In the genomic region with DNA sequence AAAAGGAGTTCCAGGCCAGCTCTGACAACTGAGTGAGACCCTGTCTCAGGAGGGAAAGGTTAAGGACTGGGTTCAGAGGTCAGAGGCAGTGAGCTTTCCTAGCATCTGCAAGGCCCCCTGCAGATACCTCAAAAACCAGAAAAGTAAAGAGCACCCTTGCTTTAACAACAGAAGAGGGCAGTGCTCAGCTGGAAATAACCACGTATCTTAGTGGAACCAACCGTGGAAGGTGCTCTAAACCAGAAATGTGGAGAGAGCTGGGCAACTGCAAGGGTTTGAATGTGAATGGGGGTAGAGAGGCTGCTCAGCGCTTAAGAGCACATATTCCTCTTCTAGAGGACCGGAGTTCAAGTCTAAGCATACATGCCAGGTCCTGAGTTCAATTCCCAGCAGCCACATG, we compare ENCODE assay signal across 25 mouse cellular contexts. TPM values are rescaled to one million over a fixed set of nuclear protein-coding genes. Genes with fewer than 3 reads are reported as not detected.
DNase-seq lines count a peak whose midpoint lies in the region; ATAC-seq and TF ChIP-seq lines count a peak whose summit lies in the region.
"Had no signal": no experiment of that assay in that cellular context is flagged by ENCODE, and none has a peak within 500 bp of the region (broad histone marks: within the 10 kb centered on the region; RNA-seq: fewer than 3 reads in every experiment).

No protein-coding gene starts in this region.

- no peak overlapping the region for H3K4me2 ChIP-seq in midbrain, postnatal 0 days (ENCODE audit: low read depth, low read length, poor library complexity, severe bottlenecking)
- H3K4me2 ChIP-seq in midbrain, embryonic 11.5 days, result no peak overlapping the region
- H3K4me2 ChIP-seq: embryonic facial prominence, embryonic 13.5 days; forebrain, embryonic 12.5 days; heart, embryonic 13.5 days; hindbrain, embryonic 12.5 days had no signal

- H3K9ac ChIP-seq in midbrain, postnatal 0 days (replicated peaks; ENCODE audit: low read length, poor library complexity, severe bottlenecking), result no peak overlapping the region
- no peak overlapping the region for H3K9ac ChIP-seq in midbrain, embryonic 11.5 days (ENCODE audit: low read length)
- H3K9ac ChIP-seq: embryonic facial prominence, embryonic 13.5 days; forebrain, embryonic 12.5 days; forebrain, postnatal 0 days; heart, embryonic 13.5 days; hindbrain, embryonic 12.5 days had no signal

- H3K4me3 ChIP-seq in layer of hippocampus, adult 2 months, result no peak overlapping the region
- no peak overlapping the region for H3K4me3 ChIP-seq in midbrain, postnatal 0 days (ENCODE audit: low read depth, low read length)
- H3K4me3 ChIP-seq in midbrain, embryonic 11.5 days (ENCODE audit: low read depth, low read length), result no peak overlapping the region
- H3K4me3 ChIP-seq: embryonic facial prominence, embryonic 13.5 days; forebrain, embryonic 12.5 days; gastrocnemius, adult 2 months; heart, embryonic 13.5 days; hindbrain, embryonic 12.5 days had no signal

- TF ChIP-seq CTCF in layer of hippocampus, adult 2 months (conservative IDR thresholded peaks at IDR 0.05), result peak; percentile 45
- 0 out of 2 replicates have a peak, but pooled peaks have one; percentile 5 for TF ChIP-seq CTCF in midbrain, postnatal 0 days (IDR thresholded peaks at IDR 0.05)

- no peaks in the 10 kb centered on the region for H3K27me3 ChIP-seq in midbrain, postnatal 0 days (ENCODE audit: insufficient read depth, low read length)
- H3K27me3 ChIP-seq in midbrain, embryonic 11.5 days (ENCODE audit: control insufficient read depth, insufficient read depth, low read length), result no peaks in the 10 kb centered on the region; the same call in 1 of the 2 replicates

- H3K9me3 ChIP-seq in midbrain, postnatal 0 days (ENCODE audit: low read length), result no peaks in the 10 kb centered on the region
- H3K9me3 ChIP-seq in midbrain, embryonic 11.5 days (ENCODE audit: control insufficient read depth, low read length), result no peaks in the 10 kb centered on the region
- H3K9me3 ChIP-seq: embryonic facial prominence, embryonic 13.5 days; forebrain, embryonic 12.5 days; heart, embryonic 13.5 days; hindbrain, embryonic 12.5 days had no signal

- whole genome bisulfite sequencing in midbrain, postnatal 0 days, result 77% methylated on average over 4 of the region's 4 CpGs
- WGBS in midbrain, embryonic 11.5 days, result 70% methylated on average over 4 of the region's 4 CpGs

- no peak for DNase-seq in layer of hippocampus, adult 2 months (ENCODE audit: low spot score in 2 of 2)
- no peak for DNase-seq in layer of hippocampus, adult 11-12 months (ENCODE audit: low spot score)
- no peak for DNase-seq in midbrain, postnatal 0 days (ENCODE audit: low spot score)
- no peak for DNase-seq in midbrain, embryonic 11.5 days (ENCODE audit: low spot score, missing footprints)
- DNase-seq in NIH3T3 (ENCODE audit: low read depth), result peak; percentile 27
- no peak for DNase-seq in embryo, embryonic 10 days (ENCODE audit: low spot score)
- DNase-seq in embryo, embryonic 10.5 days (ENCODE audit: low spot score), result no peak
- DNase-seq: adrenal gland, postnatal 10 days; cerebellum, adult 11 months; cerebellum, adult 8-10 months; cerebellum, postnatal 14 days; forebrain, postnatal 0 days; gastrocnemius, adult 2 months; gastrocnemius, postnatal 25 days; heart, postnatal 36 days had no signal

- no peak overlapping the region for H3K27ac ChIP-seq in layer of hippocampus, adult 2 months
- H3K27ac ChIP-seq in midbrain, postnatal 0 days (ENCODE audit: low read depth, low read length), result no peak overlapping the region
- no peak overlapping the region for H3K27ac ChIP-seq in midbrain, embryonic 11.5 days (ENCODE audit: low read depth, low read length)
- H3K27ac ChIP-seq: embryonic facial prominence, embryonic 13.5 days; forebrain, embryonic 12.5 days; gastrocnemius, adult 2 months; heart, embryonic 13.5 days; hindbrain, embryonic 12.5 days had no signal

- H3K36me3 ChIP-seq in midbrain, postnatal 0 days (ENCODE audit: insufficient read depth, low read length), result no peaks in the 10 kb centered on the region
- H3K36me3 ChIP-seq in midbrain, embryonic 11.5 days (ENCODE audit: control insufficient read depth, insufficient read depth, low read length), result no peaks in the 10 kb centered on the region
- H3K36me3 ChIP-seq: embryonic facial prominence, embryonic 13.5 days; forebrain, embryonic 12.5 days; heart, embryonic 13.5 days; hindbrain, embryonic 12.5 days had no signal

- H3K4me1 ChIP-seq in midbrain, postnatal 0 days (ENCODE audit: insufficient read depth, low read length), result no peaks in the 10 kb centered on the region
- no peaks in the 10 kb centered on the region for H3K4me1 ChIP-seq in midbrain, embryonic 11.5 days (ENCODE audit: control insufficient read depth, insufficient read depth, low read length)

- ATAC-seq in midbrain, postnatal 0 days (ENCODE audit: low FRiP score), result no peak
- ATAC-seq in midbrain, embryonic 11.5 days (ENCODE audit: low FRiP score), result no peak
- ATAC-seq: forebrain, postnatal 0 days; hindbrain, embryonic 16.5 days; inflammation-experienced regulatory T-cells, adult 6 months had no signal

RNA-seq across cellular contexts. Expression of a gene that starts 23.3 kb away (rescaled TPM):
- total RNA-seq in layer of hippocampus, adult 2 months (2021), result under 1 TPM in 1 of 2 experiments, not detected in 1; 0.23 TPM
- total RNA-seq in midbrain, postnatal 0 days (2014; rRNA removed), result 0.19 and 0.44 TPM in 2 replicates
- 0.20 and 0.25 TPM in 2 replicates for polyA plus RNA-seq in midbrain, postnatal 0 days (2015; fragmentation: Nextera tagmentation; extraction: Ambion mirVana)
- 0.07 and 0.21 TPM in 2 replicates for polyA plus RNA-seq in midbrain, embryonic 11.5 days (2014; fragmentation: Nextera tagmentation; extraction: Ambion mirVana)
- total RNA-seq: adrenal gland, postnatal 10 days; common myeloid progenitor, adult 5-6 weeks; gastrocnemius, postnatal 25 days; granulocyte monocyte progenitor cell, adult 5-6 weeks; heart, adult 8-10 months; heart, postnatal 36 days had no signal
- polyA plus RNA-seq: inflammation-experienced regulatory T-cells, adult 6 months had no signal

RNA-seq across cellular contexts. Expression of a gene that starts 46.2 kb away (rescaled TPM):
- total RNA-seq in layer of hippocampus, adult 2 months (2021), result not detected
- not detected in 2 replicates for total RNA-seq in midbrain, postnatal 0 days (2014; rRNA removed)
- polyA plus RNA-seq in midbrain, postnatal 0 days (2015; fragmentation: Nextera tagmentation; extraction: Ambion mirVana), result not detected in 2 replicates
- not detected in 2 replicates for polyA plus RNA-seq in midbrain, embryonic 11.5 days (2014; fragmentation: Nextera tagmentation; extraction: Ambion mirVana)
- total RNA-seq: adrenal gland, postnatal 10 days; adrenal gland, postnatal 4 days; forebrain, postnatal 0 days; gastrocnemius, adult 2 months; gastrocnemius, postnatal 25 days; granulocyte monocyte progenitor cell, adult 5-6 weeks; heart, adult 8-10 months; heart, postnatal 36 days had no signal
- polyA plus RNA-seq: embryonic facial prominence, embryonic 13.5 days; forebrain, embryonic 12.5 days; forebrain, postnatal 0 days; hindbrain, embryonic 12.5 days; hindbrain, embryonic 16.5 days; inflammation-experienced regulatory T-cells, adult 6 months had no signal

RNA-seq across cellular contexts. Expression of a gene that starts 54.8 kb away (rescaled TPM):
- 10 to 100 TPM; 42.6 to 47.5 TPM for total RNA-seq in layer of hippocampus, adult 2 months (2021)
- 23.7 and 25.6 TPM in 2 replicates for total RNA-seq in midbrain, postnatal 0 days (2014; rRNA removed)
- 25.1 and 26.7 TPM in 2 replicates for polyA plus RNA-seq in midbrain, postnatal 0 days (2015; fragmentation: Nextera tagmentation; extraction: Ambion mirVana)
- 62.9 and 63.9 TPM in 2 replicates for polyA plus RNA-seq in midbrain, embryonic 11.5 days (2014; fragmentation: Nextera tagmentation; extraction: Ambion mirVana)
